Mouse (Mus musculus) heart, embryonic 12.5 days (tissue): Measurements from ENCODE around the gene Spon1. TPM values are rescaled to one million over a fixed set of nuclear protein-coding genes. Genes with fewer than 3 reads are reported as not detected.

Source experiments
- ATAC-seq: fragments of 200-750 bp; cut with Nextera tagmentation; 2 replicates; pipeline ENCODE4 v1.8.0; 2017; ENCODE audit warnings: moderate TSS enrichment, moderate library complexity; ENCODE audit not compliant: insufficient number of reproducible peaks, low FRiP score
- H3K27ac ChIP-seq: fragments of 300-500 bp; sonication (generic); 2 replicates; pipeline ENCODE4 v1.5.1; 2016; ENCODE audit warnings: mild to moderate bottlenecking, moderate library complexity; ENCODE audit not compliant: poor library complexity, severe bottlenecking
- H3K27me3 ChIP-seq: fragments of 300-500 bp; sonication (generic); replicated peaks from 2 replicates; pipeline ENCODE4 v1.6.1; 2016; ENCODE audit warnings: mild to moderate bottlenecking, moderate library complexity
- H3K36me3 ChIP-seq: fragments of 300-500 bp; sonication (generic); 2 replicates; pipeline ENCODE4 v1.6.1; 2016; ENCODE audit warnings: mild to moderate bottlenecking, moderate library complexity
- H3K4me1 ChIP-seq: fragments of 300-500 bp; sonication (generic); replicated peaks from 2 replicates; pipeline ENCODE4 v1.6.1; 2016; ENCODE audit warnings: mild to moderate bottlenecking
- H3K4me2 ChIP-seq: fragments of 300-500 bp; sonication (generic); 2 replicates; pipeline ENCODE4 v1.6.1; 2016; ENCODE audit warnings: mild to moderate bottlenecking, moderate library complexity
- H3K4me3 ChIP-seq: fragments of 300-500 bp; sonication (generic); 2 replicates; pipeline ENCODE4 v1.5.1; 2016; ENCODE audit warnings: mild to moderate bottlenecking
- H3K9ac ChIP-seq: fragments of 300-500 bp; sonication (generic); 2 replicates; pipeline ENCODE4 v1.6.1; 2016; ENCODE audit warnings: mild to moderate bottlenecking, moderate library complexity
- H3K9me3 ChIP-seq: fragments of 300-500 bp; sonication (generic); replicated peaks from 2 replicates; pipeline ENCODE4 v1.6.1; 2016; ENCODE audit warnings: mild to moderate bottlenecking, moderate library complexity
- WGBS: fragments of 180-500 bp; shearing (Covaris S2); methylation state at CpG from one replicate; pipeline ENCODE4 v1.1.7; 2016; 5-methylcytosine and 5-hydroxymethylcytosine counted together
- polyA plus RNA-seq: library from polyadenylated mRNA; unstranded; fragments of >200 nt; fragmentation: Nextera tagmentation; extraction: Ambion mirVana; gene quantifications from 2 replicates; pipeline ENCODE4 v1.2.1, GENCODE M21; 2016

Gene Spon1
- polyA plus RNA-seq, 1 experiment from 2014 or later = 99.8 TPM

DNA sequence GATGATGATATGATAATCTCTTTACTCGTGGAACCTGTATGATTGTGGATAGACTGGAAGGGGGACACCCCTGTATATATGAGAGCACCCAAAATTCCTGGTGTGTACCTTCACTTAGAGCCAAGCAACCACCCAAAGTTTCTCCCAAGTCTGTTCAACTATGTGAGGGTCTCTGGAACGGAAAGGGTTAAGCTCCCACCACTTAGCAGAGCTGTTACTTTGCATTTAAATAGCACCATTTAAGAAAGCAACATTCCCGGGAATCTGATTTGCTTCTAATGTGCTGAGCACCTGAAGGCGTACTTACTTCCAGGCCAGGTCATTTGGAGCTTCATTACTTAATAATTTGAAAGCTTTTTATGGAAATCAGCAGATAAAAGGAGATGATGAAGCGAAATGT is 238.4 kb downstream of the Spon1 start:
- no peak for ATAC-seq
- Histone ChIP-seq H3K9ac (no peak overlapping the region), H3K4me2 (no peak overlapping the region), H3K4me1 (peaks cover 9% of the 10 kb centered on the region), H3K36me3 (no peaks in the 10 kb centered on the region), H3K27ac (no peak overlapping the region), H3K9me3 (0 out of 2 replicates have a peak, but pooled peaks cover 2% of the 10 kb centered on the region), H3K27me3 (no peaks in the 10 kb centered on the region; the same call in 1 of the 2 replicates), H3K4me3 (no peak overlapping the region)
- 32% methylated on average over 5 of the region's 5 CpGs for WGBS

DNA sequence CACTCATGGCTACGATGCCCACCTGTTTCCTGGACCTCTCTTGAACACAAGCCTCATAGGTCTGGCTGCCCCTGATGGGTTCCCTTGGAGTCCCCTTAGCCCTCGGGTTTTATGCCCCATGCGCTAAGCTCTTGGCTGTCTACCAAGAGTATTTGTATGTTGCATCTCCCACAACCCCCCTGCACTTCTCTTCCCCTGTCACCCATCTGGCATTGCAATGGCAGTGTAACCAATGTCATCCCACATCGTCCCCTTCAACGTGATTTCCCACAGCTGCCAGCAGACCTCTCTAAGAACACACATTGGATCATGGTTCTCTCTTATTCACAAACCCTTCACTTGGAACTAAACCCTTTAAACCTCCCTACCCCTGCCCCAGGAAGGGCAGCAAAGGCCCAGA is 239.7 kb downstream of the Spon1 start:
- WGBS = 78% methylated on average over 5 of the region's 5 CpGs

DNA sequence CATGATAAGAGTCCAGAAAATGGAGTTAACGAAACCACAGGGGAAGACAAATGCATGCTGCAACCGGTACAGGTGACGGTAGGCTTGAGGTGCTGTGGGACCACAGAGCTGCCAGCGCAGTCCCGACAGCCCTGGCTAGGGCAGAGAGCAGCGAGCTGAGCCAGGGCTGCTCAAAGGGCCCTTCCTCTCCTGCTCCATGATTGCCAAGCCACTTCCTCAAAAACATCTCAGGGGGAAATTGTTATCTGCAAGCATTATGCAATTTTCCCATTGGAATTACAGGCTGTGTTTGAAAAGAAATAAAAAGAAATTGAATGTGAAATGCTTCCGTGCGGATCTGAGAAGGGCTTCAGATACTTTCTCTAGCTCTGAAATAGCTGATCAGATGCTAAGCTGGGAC is 240.7 kb downstream of the Spon1 start:
- Histone ChIP-seq H3K4me2 (no peak overlapping the region), H3K9ac (no peak overlapping the region), H3K27me3 (no peaks in the 10 kb centered on the region; the same call in 1 of the 2 replicates), H3K36me3 (no peaks in the 10 kb centered on the region), H3K4me1 (peaks cover 9% of the 10 kb centered on the region), H3K4me3 (no peak overlapping the region), H3K9me3 (0 out of 2 replicates have a peak, but pooled peaks cover 2% of the 10 kb centered on the region), H3K27ac (no peak overlapping the region)
- no peak for ATAC-seq
- 60% methylated on average over 8 of the region's 8 CpGs for WGBS

More for the DNA sequence above, 239.7 kb downstream of the Spon1 start:
- H3K4me2 ChIP-seq = no peak overlapping the region
- ATAC-seq = no peak
- no peaks in the 10 kb centered on the region; the same call in 1 of the 2 replicates for H3K27me3 ChIP-seq
- H3K36me3 ChIP-seq = no peaks in the 10 kb centered on the region
- no peak overlapping the region for H3K27ac ChIP-seq
- no peak overlapping the region for H3K4me3 ChIP-seq
- H3K9me3 ChIP-seq = 0 out of 2 replicates have a peak, but pooled peaks cover 2% of the 10 kb centered on the region
- H3K4me1 ChIP-seq = peaks cover 9% of the 10 kb centered on the region
- no peak overlapping the region for H3K9ac ChIP-seq

DNA sequence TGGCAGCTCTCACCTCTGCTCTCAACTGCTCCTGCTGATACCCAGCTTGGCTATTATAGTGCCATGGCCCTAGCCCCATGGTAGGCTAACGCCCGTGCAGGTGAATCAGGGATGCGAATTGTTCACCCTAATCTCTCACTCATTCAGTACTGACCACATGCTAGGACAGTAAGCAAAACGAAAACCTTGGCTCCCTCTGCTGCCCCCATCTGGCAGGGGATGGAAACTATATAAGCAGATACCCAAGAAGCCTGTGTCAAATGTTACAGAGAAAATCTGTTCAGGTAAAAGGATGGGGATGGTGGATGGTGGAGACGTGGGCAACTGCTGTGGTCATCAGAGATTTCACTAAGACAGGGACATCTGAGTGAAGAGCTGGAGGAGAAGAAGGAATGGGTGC is 241.8 kb downstream of the Spon1 start:
- WGBS = 69% methylated on average over 5 of the region's 5 CpGs
- H3K4me1 ChIP-seq = peaks cover 9% of the 10 kb centered on the region
- H3K4me3 ChIP-seq = no peak overlapping the region

DNA sequence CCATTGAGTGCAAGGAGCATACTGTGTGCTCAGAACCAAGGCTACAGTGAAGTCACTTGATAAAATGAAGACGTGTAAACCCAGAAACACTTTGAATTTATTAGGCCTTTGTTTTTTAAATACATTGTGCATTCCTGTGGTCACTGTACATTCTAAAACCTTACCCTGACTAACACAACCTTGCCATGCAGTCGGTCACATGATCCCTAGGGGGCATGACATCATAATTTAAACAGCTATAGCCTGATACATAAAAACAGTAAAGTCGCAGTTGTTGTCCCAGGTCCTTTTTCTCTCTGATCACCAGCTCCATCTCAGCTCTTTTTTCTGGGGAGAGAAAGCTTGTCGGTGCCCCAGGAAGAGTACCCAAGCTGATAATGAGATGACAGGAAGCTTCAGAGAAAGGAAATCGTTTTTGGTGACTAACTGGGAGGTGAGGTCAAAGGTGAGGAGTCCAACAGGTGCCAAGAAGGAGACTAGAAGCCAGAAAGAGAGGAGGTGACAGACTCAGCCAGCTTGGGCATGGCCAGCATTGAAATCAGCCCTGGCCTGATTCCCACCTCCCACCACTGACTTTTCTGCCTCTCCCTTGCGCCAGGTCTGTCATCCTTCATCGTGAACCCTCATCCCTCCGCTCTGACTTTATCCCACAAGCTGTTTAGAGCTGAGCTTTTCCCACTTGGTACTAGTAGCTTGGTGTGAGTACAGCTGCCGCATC is 246.1 kb downstream of the Spon1 start:
- Histone ChIP-seq H3K4me3 (no peak overlapping the region), H3K4me1 (peaks cover 13% of the 10 kb centered on the region), H3K9me3 (no peaks in the 10 kb centered on the region), H3K27me3 (no peaks in the 10 kb centered on the region), H3K27ac (no peak overlapping the region), H3K4me2 (no peak overlapping the region), H3K9ac (no peak overlapping the region), H3K36me3 (no peaks in the 10 kb centered on the region)
- ATAC-seq = no peak
- WGBS = 54% methylated on average over 9 of the region's 9 CpGs

More for the DNA sequence above, 241.8 kb downstream of the Spon1 start:
- no peak overlapping the region for H3K27ac ChIP-seq
- no peaks in the 10 kb centered on the region; the same call in 1 of the 2 replicates for H3K27me3 ChIP-seq
- no peak overlapping the region for H3K9ac ChIP-seq
- H3K4me2 ChIP-seq = no peak overlapping the region
- ATAC-seq = no peak
- no peaks in the 10 kb centered on the region for H3K36me3 ChIP-seq
- no peaks in the 10 kb centered on the region for H3K9me3 ChIP-seq

DNA sequence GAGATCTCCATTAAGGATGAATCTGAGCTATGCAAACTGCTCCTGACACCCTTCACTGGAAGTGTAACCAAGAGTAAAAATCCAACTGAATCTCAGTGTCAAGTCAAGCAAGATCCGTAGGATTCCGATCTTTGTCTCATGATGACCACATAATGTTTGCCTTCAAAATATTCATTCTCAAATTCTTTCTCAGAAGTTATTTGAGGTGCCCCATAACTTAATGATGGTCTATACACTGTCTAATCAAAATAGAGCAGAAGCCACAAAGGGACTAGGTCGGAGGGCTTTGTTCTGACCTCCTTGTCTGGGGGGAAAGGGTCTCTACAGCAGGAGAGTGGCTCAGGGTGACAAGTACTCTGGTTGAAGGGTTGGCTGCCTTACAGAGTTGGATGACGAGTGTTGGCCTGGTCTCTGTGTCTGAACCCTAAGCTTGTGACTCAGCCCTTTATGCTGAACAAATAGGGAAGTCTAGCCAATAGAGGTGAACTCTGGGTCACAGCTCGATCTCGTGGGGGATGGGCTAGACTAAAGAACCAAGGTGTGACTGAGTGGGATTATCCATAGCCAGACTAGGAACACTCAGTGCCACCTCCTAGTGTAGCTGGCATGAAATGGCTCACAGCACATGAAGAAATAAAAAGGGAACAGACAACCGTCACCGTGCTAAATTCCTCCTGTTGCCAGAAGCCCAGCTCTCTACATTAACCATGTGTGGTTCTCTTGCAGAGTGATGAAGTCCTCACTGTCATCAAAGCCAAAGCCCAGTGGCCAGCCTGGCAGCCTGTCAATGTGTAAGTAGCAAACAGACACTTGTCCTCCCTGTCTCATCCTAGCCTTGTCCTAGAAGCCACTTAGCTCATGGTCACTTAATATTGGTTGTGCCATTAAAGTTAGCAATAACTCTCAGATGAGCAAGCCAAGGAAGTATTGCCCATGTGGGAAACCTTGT is 250.5 kb downstream of the Spon1 start:
- Histone ChIP-seq H3K4me1 (peaks cover 13% of the 10 kb centered on the region), H3K27ac (no peak overlapping the region), H3K27me3 (no peaks in the 10 kb centered on the region), H3K9me3 (no peaks in the 10 kb centered on the region), H3K9ac (no peak overlapping the region), H3K4me3 (no peak overlapping the region), H3K4me2 (no peak overlapping the region), H3K36me3 (no peaks in the 10 kb centered on the region)
- 78% methylated on average over 8 of the region's 8 CpGs for WGBS
- ATAC-seq = no peak

DNA sequence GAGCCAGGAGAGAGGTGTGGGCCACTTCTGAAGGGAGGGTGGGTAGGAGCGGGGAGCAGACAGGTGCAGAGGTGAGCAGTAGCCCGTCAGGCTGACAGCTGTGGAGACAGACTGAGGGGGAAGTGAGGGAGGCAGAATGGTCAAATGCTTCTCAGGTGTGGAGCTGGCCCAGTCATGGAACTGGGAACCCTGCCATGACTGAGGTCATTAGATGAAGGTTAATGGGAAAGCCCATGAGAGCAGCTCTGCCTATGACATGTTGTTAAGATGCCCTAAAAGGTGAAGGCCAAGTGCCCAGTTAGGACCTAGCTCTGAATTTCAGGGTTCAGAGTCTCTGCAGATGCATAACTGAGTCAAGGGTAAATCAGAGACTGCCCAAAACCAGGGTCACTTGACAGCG is 253.1 kb downstream of the Spon1 start:
- Histone ChIP-seq H3K4me2 (no peak overlapping the region), H3K4me1 (peaks cover 13% of the 10 kb centered on the region), H3K9me3 (no peaks in the 10 kb centered on the region), H3K27me3 (no peaks in the 10 kb centered on the region), H3K36me3 (no peaks in the 10 kb centered on the region), H3K4me3 (no peak overlapping the region), H3K9ac (no peak overlapping the region), H3K27ac (no peak overlapping the region)
- WGBS = 74% methylated on average over 3 of the region's 3 CpGs
- no peak for ATAC-seq

DNA sequence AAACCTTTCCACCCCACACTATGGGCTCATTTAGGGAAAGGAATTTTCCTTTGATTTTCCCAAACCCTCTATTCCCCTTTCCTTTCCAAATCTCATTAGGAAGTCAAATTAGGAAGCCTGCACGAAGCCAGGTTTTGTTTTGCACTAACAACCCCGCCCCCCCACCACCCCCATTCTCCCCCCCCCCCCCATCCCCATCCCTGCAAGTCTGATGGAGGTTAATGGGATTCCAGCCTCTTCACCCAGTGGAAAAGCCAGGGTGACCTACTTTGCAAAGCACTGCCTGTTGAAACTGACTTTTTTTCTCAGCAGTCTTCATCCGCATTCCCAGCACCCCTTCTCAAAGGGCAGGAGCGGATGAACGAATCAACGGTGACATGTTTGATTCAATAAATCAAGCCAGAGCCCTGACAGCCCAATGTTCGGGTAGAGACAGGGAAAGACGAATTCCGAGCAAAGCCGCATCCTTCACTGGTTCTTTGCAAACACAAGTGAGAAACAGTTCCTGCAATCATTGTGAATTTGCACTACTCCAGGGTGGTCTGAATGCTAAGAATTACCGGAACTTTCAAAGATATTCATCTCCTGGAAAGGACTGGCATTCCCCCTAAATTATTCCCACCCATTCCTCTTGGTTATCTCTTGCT is 254.4 kb downstream of the Spon1 start:
- Histone ChIP-seq H3K9me3 (peaks cover 5% of the 10 kb centered on the region; the same call in 1 of the 2 replicates), H3K4me2 (peak overlapping the region; percentile 75), H3K27ac (no peak overlapping the region), H3K4me1 (peaks cover 10% of the 10 kb centered on the region), H3K4me3 (peak overlapping the region; percentile 52), H3K9ac (peak overlapping the region; percentile 67), H3K27me3 (no peaks in the 10 kb centered on the region), H3K36me3 (peaks cover 6% of the 10 kb centered on the region; the same call in 1 of the 2 replicates)
- 14% methylated on average over 11 of the region's 11 CpGs for WGBS
- no peak for ATAC-seq

DNA sequence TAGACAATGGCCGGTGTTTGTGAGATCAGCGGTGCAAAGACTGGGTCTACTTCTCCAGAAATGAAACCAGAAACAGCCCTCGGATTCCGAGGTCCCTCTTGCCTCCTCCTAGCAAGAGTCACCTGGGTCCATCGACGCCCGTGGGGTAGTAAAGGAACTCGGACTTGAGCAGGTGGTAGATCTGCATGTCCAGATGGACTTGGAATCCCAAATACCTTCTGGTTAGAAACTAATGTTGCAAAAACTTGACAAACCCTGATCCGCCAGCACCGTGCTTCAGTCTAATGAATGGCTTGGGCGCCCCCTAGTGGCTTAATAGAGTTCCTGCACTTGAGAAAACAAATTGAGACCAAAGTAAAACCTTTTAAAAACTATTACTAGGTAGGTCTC is 254.9 kb downstream of the Spon1 start:
- no peak overlapping the region for H3K27ac ChIP-seq
- peaks cover 6% of the 10 kb centered on the region; the same call in 1 of the 2 replicates for H3K36me3 ChIP-seq
- H3K9me3 ChIP-seq = peaks cover 5% of the 10 kb centered on the region; the same call in 1 of the 2 replicates
- H3K27me3 ChIP-seq = no peaks in the 10 kb centered on the region
- peak overlapping the region; percentile 52 for H3K4me3 ChIP-seq
- peak; percentile 61 for ATAC-seq
- WGBS = 4% methylated on average over 11 of the region's 11 CpGs
- H3K4me2 ChIP-seq = peak overlapping the region; percentile 75
- H3K9ac ChIP-seq = peak overlapping the region; percentile 67
- H3K4me1 ChIP-seq = peaks cover 5% of the 10 kb centered on the region

DNA sequence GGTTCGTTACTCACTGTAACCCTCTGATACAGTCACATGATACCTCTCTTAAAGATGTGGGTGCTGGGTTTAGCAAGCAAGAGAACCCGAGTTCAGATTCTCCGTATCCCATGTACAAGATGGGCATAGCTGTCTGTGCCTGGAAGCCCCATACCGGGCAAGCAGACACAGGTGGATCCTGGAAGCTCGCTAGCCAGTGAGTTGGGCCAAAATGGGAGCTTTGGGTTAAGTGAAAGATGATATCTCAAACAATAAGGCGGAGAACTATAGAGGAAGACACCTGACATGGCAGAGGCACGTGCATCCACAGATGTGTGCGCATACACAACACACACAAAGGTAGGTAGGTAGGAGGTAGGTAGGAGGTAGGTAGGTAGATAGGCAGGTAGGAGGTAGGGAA is 261.1 kb downstream of the Spon1 start:
- Histone ChIP-seq H3K4me2 (no peak overlapping the region), H3K4me3 (no peak overlapping the region), H3K4me1 (no peaks in the 10 kb centered on the region), H3K9me3 (peaks cover 5% of the 10 kb centered on the region; the same call in 1 of the 2 replicates), H3K9ac (no peak overlapping the region), H3K36me3 (peaks cover 20% of the 10 kb centered on the region), H3K27ac (no peak overlapping the region), H3K27me3 (no peaks in the 10 kb centered on the region)
- ATAC-seq = no peak
- 83% methylated on average over 8 of the region's 8 CpGs for WGBS
